Mouse (Mus musculus): ENCODE data around the gene Slc22a20. TPM values are rescaled to one million over a fixed set of nuclear protein-coding genes. Genes with fewer than 3 reads are reported as not detected.

Slc22a20 gene
- not detected in 2 replicates for total RNA-seq (2014; fragmentation: Nextera tagmentation)
- not detected in 2 replicates for total RNA-seq (2017)

DNA sequence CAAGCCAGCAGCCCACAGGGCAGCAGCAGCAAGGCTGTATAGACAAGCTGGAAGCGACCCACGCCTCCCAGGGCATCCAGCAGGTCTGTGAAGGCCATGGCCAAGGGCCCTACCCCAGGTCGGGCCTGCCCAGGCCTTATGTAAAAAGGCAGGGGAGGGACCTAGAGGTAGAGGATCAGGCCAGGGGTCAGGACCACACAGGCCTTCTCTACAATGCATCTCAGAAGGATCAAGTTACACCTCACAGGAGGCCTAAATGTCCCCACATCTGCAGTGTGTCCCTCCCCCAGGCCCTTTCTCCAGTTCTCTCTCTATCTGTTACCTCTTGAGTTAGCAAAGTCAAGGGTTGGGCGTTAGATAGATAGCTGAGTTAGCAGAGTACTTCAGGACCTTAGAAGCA, at the start of gene Slc22a20:
Gene Slc22a20, minus strand, starts transcription at position 101 of the 400 bp plus-strand sequence.
- no peak for ATAC-seq (replicated peaks; ENCODE audit: low FRiP score, low TSS enrichment, poor library complexity, severe bottlenecking)

DNA sequence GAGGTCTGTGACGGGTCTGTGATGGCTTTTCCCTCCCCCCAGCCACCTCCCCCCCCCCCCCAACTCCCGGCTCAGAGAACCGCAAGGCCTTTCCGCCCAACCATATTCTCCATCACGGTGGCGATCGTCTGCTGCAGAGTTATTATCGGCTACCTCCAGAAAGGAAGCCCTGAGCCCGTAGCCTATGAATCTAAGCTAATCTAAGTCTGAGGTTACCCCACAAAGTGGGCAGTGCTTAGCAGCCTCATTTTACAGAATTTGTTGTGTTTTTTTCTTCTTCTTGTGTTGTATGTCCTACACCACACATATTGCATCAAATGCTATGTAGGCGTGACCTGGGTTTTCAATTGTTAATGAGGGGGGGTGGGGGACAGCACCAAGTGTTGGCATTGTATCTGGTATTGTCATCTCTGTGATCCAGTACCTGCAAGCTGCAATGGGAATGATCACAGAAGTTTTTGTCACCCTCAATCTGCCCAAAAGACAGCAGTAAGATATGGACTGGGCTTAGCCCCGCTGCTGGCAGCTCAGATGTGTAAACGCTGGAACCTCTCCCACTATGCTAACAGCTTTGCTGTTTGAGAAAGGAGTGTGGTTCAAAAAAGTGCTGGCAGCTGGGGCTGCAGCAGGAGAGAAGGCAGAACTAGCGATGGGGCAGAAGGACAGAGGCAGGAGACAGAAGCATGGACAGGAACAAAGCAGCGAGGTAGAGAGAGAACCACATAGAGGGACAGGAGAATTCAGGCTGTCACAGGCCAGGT, 44.8 kb upstream of the Slc22a20 start:
- ATAC-seq (replicated peaks; ENCODE audit: low FRiP score, low TSS enrichment, poor library complexity, severe bottlenecking) = no peak

DNA sequence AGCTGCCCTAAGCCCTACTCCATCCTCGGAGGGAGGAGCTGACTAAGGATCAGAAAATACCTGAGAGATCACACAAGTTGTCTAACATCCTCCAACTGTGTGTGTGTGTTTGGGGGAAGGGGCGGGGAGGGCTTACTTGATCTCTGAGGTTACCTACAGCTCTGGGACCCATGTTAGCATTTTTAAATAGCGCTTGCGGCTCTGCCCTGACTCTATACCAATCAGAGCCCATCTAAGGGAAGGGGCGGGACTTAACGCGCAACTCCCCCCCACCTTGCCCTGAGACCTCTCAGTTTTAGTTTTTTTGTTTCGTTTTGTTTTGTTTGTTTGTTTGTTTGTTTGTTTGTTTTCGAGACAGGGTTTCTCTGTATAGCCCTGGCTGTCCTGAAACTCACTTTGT, 43.5 kb upstream of the Slc22a20 start:
- ATAC-seq (replicated peaks; ENCODE audit: low FRiP score, low TSS enrichment, poor library complexity, severe bottlenecking) = no peak

DNA sequence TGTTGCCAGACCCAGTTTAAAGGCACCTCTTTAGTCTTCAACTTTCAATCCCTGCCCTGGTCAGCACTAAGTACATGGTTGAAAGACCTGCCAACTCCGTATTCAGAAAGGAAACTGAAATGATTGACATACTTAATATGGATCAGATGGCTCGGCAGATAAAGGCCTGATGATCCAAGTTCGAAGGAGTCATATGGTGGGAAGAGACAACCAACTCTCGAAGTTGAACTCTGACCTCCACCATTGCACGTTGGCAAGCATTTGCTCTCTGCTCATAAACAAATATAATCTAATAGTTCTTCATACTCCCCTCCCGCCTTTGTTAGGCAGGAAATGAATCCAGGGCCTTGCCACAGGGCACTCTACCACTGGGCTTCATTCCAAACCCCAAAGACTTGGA, 43.0 kb upstream of the Slc22a20 start:
- no peak for ATAC-seq (replicated peaks; ENCODE audit: low FRiP score, low TSS enrichment, poor library complexity, severe bottlenecking)

DNA sequence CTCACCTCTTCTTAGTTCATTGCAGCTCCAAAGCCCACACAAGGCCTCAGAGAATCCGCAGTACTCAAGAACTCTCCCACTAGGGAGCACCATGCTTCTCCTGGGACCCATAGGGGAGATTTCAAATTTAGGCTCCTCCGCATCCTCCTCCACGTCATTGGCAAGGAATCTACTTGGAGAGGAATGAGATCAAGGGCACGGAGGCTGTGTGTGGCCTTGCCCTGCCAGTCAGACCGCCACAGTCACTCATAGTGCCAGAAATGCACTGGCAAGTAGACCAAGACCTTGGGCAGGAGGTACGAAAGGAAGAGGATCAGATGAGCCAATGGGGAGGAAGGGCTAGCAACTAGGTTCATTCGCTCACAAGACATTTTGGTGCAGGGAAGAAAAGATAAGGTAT, 38.0 kb upstream of the Slc22a20 start:
- ATAC-seq (replicated peaks; ENCODE audit: low FRiP score, low TSS enrichment, poor library complexity, severe bottlenecking) = no peak

DNA sequence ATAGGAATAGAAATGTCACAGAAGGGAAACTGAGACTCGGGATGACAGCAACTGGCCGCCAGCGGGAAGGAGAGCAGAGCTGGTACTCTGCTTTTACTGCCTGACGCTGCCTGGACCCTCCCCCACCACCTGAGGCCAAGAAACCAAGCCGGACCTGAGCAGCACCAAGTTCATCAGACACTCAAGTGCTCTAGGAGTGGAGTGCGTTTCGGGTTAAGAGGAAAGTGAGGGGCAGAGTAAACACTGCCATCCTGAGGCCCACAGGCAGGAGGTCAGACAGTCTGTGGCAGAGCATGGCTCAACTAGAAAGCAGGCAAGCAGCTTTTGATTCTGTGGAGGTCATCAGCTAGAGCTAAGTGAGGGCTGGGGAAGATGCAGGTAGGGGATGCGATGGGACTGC, 37.1 kb upstream of the Slc22a20 start:
- ATAC-seq (replicated peaks; ENCODE audit: low FRiP score, low TSS enrichment, poor library complexity, severe bottlenecking) = no peak

DNA sequence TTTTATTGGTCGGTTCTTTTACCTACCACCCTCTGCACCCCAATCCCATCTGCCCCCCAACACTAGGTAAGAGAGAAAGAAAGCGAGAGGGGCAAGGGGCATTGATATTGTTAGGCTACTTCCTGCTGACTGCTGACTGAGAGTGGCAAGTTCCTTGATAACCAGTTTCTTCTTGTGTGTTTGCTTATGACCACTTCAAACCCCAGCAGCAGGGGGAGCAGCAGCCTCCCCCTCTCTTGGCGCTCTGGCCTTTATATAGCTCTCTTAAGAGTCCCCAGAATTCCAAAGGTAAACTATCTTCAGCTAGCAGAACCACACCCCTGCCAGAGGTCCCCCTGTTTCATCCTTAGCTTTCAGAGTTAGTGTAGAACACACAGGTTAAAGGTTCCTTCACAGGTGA, 34.3 kb upstream of the Slc22a20 start:
- ATAC-seq (replicated peaks; ENCODE audit: low FRiP score, low TSS enrichment, poor library complexity, severe bottlenecking) = no peak

DNA sequence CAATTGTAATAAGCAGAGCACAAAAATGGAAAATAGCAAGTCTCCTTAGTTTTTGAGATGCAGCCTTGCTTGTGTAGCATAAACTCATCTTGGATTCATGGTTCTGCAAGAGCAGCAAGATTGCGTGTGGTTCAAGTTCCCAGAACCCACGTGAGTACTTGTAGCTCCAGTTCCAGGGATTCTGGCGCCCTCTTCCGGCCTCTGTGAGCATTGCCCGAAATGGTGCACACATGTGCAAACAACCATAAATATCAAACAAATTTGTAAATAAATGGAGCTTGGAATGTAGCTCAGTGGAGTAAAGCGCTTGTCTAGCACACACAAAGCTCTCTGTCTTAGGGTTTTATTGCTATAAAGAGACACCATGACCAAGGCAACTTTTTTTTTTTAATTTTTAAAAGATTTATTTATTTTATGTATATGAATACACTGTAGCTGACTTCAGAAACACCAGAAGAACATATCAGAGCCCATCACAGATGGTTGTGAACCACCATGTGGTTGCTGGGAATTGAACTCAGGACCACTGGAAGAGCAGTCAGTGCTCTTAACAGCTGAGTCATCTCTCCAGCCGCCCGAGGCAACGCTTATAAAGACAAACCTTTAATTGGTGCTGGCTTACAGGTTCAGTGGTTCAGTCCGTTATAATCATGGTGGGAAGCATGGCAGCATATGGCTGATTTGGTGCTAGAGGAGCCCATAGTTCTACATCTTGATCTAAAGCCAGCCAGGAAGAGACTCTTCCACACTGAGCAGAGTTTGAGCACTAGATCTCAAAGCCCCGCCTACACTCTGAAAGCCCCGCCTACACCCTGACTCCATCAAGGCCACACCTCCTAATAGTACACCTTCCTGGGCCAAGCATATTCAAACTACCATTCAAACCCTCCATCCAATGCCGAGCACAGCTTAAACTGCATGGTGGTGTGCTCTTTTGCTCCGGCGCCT, 32.5 kb upstream of the Slc22a20 start:
- ATAC-seq (replicated peaks; ENCODE audit: low FRiP score, low TSS enrichment, poor library complexity, severe bottlenecking) = peak; percentile 46

DNA sequence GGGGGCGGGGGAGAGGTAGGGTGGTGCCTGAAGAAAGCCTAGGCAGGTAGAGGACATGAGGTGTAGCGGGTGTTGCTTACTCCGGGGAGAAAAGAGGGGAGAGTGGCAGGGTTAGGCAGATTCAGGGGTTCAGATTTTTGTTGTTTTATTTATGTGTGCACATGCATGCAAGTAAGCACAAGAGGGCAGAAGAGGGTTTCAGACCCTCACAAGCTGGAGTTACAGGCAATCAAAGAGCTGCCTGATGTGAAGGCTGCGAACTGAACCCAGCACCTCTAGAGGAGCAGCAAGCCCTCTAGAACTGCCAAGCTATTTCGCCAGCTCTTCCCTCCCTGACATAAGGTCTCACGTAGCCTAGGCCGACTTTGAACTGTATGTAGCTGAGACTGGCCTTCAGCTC, 30.6 kb upstream of the Slc22a20 start:
- no peak for ATAC-seq (replicated peaks; ENCODE audit: low FRiP score, low TSS enrichment, poor library complexity, severe bottlenecking)

DNA sequence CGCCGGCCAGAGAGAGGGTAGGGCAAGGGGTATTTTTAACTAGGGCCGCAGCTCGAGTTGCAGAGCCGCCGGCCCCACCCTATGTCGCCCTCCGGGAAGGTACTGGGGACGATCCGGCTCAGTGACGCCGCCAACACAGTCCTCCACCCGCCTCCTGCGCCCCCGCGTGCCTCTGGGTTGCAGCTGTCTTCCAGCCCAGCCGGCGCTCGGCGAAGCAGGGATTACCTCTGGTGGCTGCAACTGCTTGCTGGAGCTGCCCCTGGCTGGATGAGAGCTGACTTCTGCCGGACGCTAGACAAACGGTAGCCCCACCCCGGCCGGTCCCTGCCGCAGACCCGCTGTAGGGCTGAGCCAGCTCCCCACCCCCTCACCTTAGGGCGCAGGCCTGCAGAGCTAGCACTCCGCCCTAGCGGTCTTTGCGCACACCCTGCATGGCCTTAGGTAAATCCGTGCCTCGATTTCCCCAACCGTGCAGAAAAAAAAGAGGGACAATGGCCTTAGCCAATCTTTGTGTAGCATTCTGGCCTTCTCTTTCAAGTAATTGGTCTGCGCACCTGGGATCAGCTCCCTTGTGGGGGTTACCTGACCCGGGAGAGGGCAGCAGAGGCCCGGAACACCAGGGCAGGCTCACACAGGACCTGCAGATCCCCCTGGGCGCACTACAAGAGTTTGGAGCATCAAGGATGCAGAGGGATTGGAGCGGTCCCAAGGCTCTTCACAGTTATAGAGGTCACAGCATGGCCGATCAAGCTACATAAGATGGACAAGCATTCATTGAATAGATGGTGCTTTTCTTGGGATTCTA, 29.8 kb upstream of the Slc22a20 start, which contains the start of gene Capn1:
Gene Capn1, minus strand, starts transcription at position 387 of the 805 bp plus-strand sequence.
- peak; percentile 76 for ATAC-seq (replicated peaks; ENCODE audit: low FRiP score, low TSS enrichment, poor library complexity, severe bottlenecking)

DNA sequence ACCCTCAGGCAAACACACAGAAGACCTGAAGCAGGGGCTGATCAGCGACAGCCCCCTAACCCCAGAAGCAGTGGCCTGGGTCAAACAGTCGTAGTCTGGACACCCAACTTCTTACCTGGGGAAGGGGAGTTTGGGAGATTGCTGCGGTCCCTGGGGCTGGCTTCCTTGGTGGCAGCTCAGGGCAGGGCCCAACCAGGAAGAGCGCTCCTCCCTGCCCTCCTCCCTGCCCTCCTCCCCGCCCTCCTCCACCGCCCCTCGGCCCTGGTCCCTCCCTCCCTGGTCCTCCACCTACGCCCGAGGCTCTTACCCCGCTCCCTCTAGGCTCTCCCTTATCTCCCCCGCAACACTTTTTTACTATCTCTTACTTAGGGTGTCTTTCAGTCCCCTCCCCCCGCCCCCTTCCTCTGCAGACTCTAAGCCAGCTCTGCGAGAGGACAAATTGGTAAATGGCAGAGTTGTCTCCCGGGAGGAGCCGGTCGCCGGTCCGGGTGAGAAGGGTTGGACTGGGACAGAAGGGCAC, 29.1 kb upstream of the Slc22a20 start:
- ATAC-seq (replicated peaks; ENCODE audit: low FRiP score, low TSS enrichment, poor library complexity, severe bottlenecking) = peak; percentile 82

DNA sequence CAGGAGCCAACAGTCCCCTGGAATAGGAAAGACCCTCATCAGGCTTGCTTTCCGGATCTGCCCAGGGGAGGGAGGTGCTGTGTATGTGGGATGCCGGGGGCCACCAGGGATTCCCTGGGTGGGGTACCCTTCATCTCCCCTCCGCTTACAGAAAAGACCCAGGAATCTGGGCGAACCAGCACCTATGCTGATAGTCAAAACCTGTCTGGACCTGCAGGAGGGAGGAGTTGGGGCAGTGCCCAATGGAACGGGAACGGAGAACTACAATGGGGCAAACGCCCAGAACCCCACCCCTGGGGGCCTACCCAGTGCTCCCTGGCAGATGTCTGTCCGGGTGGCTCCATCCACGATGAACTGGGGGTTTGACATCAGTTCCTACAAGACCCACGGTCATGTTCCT, 27.7 kb upstream of the Slc22a20 start:
- ATAC-seq (replicated peaks; ENCODE audit: low FRiP score, low TSS enrichment, poor library complexity, severe bottlenecking) = no peak

DNA sequence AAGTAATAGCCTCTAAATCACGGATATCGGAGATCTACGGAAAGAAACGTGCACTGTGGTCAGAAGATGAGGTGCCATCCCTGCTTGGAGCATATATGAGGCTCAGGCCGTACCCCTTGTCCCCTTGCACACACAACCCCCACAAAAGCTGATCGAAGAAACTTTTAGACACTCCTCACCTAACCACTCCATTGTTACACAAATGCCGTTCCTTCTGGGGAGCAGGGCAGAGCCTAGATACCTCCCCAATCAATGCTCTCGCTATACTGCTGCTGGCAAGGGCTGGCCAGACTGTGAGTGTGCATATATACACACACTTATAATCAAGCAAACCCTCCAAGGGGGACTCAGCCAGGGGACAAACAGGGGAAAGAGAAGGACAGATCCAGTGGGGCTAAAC, 23.2 kb upstream of the Slc22a20 start:
- no peak for ATAC-seq (replicated peaks; ENCODE audit: low FRiP score, low TSS enrichment, poor library complexity, severe bottlenecking)

DNA sequence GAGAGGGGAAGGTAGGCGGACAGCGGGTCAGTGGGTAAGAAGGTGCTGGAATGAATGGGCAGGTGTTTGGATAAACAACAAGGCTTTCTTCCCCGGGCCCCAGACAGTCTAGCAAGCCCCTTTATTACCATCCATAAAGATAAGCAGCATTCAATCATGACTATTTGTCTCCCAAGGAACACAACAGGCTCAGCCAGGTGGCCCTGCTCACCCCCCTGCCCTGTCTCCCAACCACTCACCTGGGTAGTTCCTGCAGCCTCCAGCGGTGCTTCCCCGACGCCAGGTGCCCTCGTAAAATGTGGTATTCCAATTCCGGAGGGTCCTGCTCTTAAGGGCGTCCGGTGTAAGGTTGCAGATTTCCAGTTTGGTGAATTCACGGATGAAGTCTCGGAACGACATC, 21.1 kb upstream of the Slc22a20 start:
- no peak for ATAC-seq (replicated peaks; ENCODE audit: low FRiP score, low TSS enrichment, poor library complexity, severe bottlenecking)

DNA sequence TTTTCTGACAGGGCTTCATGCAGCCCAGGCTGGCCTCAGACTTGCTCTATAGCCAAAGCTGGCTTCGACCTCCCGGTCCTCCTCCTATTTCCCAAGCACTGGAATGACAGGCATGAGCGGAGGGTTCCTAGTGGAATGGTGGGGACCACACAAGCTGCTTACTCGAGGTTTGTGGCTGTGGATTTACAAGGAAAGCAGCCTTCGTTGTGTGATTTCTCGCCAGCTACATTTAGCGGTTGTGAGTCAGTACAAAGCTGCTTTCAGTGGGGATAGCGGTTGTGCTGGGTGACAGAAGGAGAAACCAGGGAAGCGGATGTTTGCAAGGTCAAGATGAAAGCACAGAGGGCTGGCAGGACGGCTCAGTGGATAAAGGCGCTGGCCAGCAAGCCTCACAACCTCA, 19.6 kb upstream of the Slc22a20 start:
- ATAC-seq (replicated peaks; ENCODE audit: low FRiP score, low TSS enrichment, poor library complexity, severe bottlenecking) = no peak

DNA sequence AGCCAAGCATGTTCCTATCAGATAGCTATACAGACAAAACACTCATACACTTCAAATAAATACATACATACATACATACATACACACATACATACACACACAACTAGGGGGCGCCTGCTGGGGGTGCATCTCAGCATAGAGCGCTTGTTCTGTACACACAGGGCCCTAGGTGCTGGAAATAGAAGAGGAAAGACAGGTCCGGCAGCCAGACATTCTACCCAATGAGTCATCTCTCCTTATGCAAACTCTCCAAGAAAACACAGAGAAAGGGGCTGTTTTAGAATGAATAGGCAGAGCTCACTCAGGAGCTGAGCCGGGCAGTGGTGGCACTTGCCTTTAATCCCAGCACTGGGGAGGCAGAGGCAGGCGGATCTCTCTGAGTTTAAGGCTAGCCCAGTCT, 14.0 kb upstream of the Slc22a20 start:
- ATAC-seq (replicated peaks; ENCODE audit: low FRiP score, low TSS enrichment, poor library complexity, severe bottlenecking) = no peak

DNA sequence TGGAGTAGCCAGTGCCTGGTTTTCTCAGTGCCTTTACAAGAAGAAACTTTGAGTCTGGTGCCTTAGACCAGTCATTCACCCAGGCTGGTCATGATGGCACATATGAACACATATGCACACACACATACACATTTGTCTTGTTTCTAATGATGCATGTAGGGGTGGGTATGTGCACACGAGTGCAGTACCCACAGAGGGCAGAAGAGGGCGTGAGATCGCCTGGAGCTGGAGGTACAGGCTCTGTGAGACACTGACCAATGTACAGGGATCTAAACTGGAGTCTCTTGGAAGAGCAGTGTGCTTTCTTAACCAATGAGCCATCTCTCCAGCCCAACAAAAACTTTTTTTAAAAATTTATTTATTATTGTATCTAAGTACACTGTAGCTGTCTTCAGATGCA, 12.2 kb upstream of the Slc22a20 start:
- 0 out of 2 replicates have a peak, but pooled peaks have one; percentile 47 for ATAC-seq (replicated peaks; ENCODE audit: low FRiP score, low TSS enrichment, poor library complexity, severe bottlenecking)

DNA sequence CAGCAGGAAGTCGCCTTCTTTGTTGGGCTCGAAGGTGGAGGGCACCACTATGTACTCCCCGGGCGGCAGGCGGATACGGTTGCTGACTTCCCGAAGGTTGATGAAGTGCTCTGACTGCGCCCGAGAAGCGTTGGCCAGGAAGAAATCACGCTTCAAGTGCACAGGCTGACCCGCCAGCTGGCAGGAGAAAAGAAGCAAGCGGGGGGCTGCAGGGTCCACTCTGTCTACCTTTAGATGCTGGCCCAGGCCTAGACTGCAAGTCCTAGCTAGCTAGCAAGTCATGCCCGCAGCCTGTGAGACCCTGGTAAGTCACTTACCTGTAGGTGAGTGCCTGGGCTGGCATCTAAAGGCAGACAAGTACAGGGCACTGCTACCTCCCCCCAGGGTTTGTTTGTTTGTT, 8.8 kb upstream of the Slc22a20 start:
- no peak for ATAC-seq (replicated peaks; ENCODE audit: low FRiP score, low TSS enrichment, poor library complexity, severe bottlenecking)

DNA sequence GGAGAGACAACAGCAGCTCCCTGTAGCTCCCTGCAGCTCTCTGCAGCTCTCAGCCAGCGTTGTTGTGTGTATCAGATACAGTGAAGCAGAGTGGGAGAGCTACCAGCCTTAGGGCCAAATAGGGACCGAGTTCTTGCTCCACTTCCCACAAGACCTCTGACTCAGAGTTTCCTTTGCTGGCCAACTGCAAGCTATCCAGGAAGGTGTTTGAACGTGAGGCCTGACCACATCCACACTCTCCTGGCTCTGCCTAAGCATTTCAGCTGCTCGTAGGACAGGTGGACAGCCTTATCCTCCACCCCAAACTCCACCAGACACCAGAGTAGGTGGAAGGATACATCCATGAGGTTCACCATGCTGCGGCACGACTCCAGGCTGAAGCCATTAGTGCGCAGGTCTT, 6.1 kb upstream of the Slc22a20 start:
- no peak for ATAC-seq (replicated peaks; ENCODE audit: low FRiP score, low TSS enrichment, poor library complexity, severe bottlenecking)

Data from megakaryocyte-erythroid progenitor cell, adult 5-6 weeks (primary cell).